ENCODE assay signal across 9 mouse cellular contexts in the genomic region with DNA sequence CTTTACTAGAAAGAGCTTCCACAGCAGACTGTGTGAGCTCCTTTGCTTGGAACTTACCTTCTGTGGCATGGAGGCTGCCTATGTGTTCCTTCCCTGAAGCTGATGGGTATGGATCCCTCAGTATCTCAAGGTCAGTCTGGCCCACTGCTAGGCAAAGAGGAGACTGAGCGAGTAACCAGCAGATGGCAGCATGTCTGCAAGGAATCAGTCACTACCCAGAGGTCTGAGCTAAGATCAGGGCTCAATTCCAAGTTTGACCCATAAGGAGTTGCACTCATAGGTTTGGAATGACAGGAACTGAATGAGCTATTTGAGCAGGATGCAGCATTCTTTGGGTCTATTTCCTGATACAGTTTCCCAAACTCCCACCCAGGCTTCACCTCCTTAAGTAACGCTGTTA. TPM values are rescaled to one million over a fixed set of nuclear protein-coding genes. Genes with fewer than 3 reads are reported as not detected.
A peak's percentile ranks its signal among the peaks of the same experiment; 100 is the strongest.
DNase-seq lines count a peak whose midpoint lies in the region; ATAC-seq and TF ChIP-seq lines count a peak whose summit lies in the region.
"Had no signal": no experiment of that assay in that cellular context is flagged by ENCODE, and none has a peak within 500 bp of the region (broad histone marks: within the 10 kb centered on the region; RNA-seq: fewer than 3 reads in every experiment).

No protein-coding gene starts in this region.

- H3K27ac ChIP-seq in embryonic fibroblast, embryonic 13.5 days (ENCODE audit: insufficient read depth, low read length) = peak overlapping the region; percentile 29; the same call in 1 of the 2 replicates
- H3K27ac ChIP-seq in limb, embryonic 10.5 days = no peak overlapping the region
- no peak overlapping the region for H3K27ac ChIP-seq in neural tube, embryonic 15.5 days (replicated peaks)

- H3K36me3 ChIP-seq in limb, embryonic 10.5 days = no peaks in the 10 kb centered on the region
- peaks cover 25% of the 10 kb centered on the region for H3K36me3 ChIP-seq in neural tube, embryonic 15.5 days

- H3K9ac ChIP-seq in neural tube, embryonic 15.5 days (replicated peaks) = no peak overlapping the region

- DNase-seq in cerebellum, adult 18-20 months = peak; percentile 35 to 53
- DNase-seq in cerebellum, adult 11 months = no peak
- DNase-seq in ZHBTc4 (ENCODE audit: low read depth, low spot score) = peak; percentile 36
- DNase-seq in heart, postnatal 4 days = peak; percentile 84
- DNase-seq in limb, embryonic 10.5 days (ENCODE audit: low spot score) = peak; percentile 37
- no peak for DNase-seq in spleen, adult 12 weeks (ENCODE audit: low spot score)

- 0 out of 2 replicates have a peak, but pooled peaks have one; percentile 40 for ATAC-seq in neural tube, embryonic 15.5 days (ENCODE audit: low FRiP score)

- 58% methylated on average over 2 of the region's 2 CpGs for WGBS in limb, embryonic 10.5 days
- WGBS in neural tube, embryonic 15.5 days = 54% methylated on average over 2 of the region's 2 CpGs

- no peak for TF ChIP-seq POLR2A in embryonic fibroblast, embryonic 13.5 days (IDR thresholded peaks at IDR 0.05; ENCODE audit: low read depth, low read length)

- H3K9me3 ChIP-seq in limb, embryonic 10.5 days (replicated peaks) = no peaks in the 10 kb centered on the region
- H3K9me3 ChIP-seq in neural tube, embryonic 15.5 days (replicated peaks) = no peaks in the 10 kb centered on the region

- no peaks in the 10 kb centered on the region for H3K27me3 ChIP-seq in limb, embryonic 10.5 days (ENCODE audit: low read depth, poor library complexity, severe bottlenecking)
- H3K27me3 ChIP-seq in neural tube, embryonic 15.5 days (replicated peaks) = no peaks in the 10 kb centered on the region

- peaks cover 7% of the 10 kb centered on the region for H3K4me1 ChIP-seq in embryonic fibroblast, embryonic 13.5 days (ENCODE audit: control insufficient read depth, insufficient read depth, low read length)
- peaks cover 5% of the 10 kb centered on the region; the same call in 1 of the 2 replicates for H3K4me1 ChIP-seq in limb, embryonic 10.5 days
- H3K4me1 ChIP-seq in neural tube, embryonic 15.5 days = no peaks in the 10 kb centered on the region

- H3K4me2 ChIP-seq in neural tube, embryonic 15.5 days = no peak overlapping the region

- peak; percentile 87 for TF ChIP-seq CTCF in embryonic fibroblast, embryonic 13.5 days (IDR thresholded peaks at IDR 0.05; ENCODE audit: borderline replicate concordance, insufficient read depth, low read length)

- H3K4me3 ChIP-seq in embryonic fibroblast, embryonic 13.5 days (ENCODE audit: insufficient read depth, low read length) = no peak overlapping the region
- H3K4me3 ChIP-seq in limb, embryonic 10.5 days = no peak overlapping the region
- H3K4me3 ChIP-seq in neural tube, embryonic 15.5 days (replicated peaks) = no peak overlapping the region

RNA-seq across cellular contexts. Expression of a gene that starts 30.4 kb away (rescaled TPM):
- polyA plus RNA-seq in embryonic fibroblast, embryonic 13.5 days (2011; ENCODE audit: insufficient read length, low read depth, missing spikeins) = 167 and 198 TPM in 2 replicates
- total RNA-seq in heart, postnatal 4 days (2021) = 100 to 1,000 TPM; 219 to 225 TPM
- polyA plus RNA-seq in limb, embryonic 10.5 days (2016; fragmentation: Nextera tagmentation; extraction: Ambion mirVana) = 108 and 137 TPM in 2 replicates
- 50.1 and 50.2 TPM in 2 replicates for polyA plus RNA-seq in neural tube, embryonic 15.5 days (2015; fragmentation: Nextera tagmentation; extraction: Ambion mirVana)
- total RNA-seq: hematopoietic stem cell, adult 5-6 weeks had no signal

Comparison
In these comparisons a context has a peak if more than half of its experiments do, and no peak if none do; other contexts are left out.
1. DNase-seq: peak in cerebellum, adult 18-20 months (2 of 2), ZHBTc4 (single experiment), heart, postnatal 4 days (single experiment) and limb, embryonic 10.5 days (single experiment); none in cerebellum, adult 11 months (single experiment) and spleen, adult 12 weeks (single experiment).